Mouse (Mus musculus) lung, postnatal 36 days (tissue): ENCODE results near the gene Gm5089.
"Not testable (repeated sequence)": the region's sequence is repeated elsewhere in the genome, so short reads cannot be mapped to it uniquely, and the experiment has no call there.

ENCODE experiments used
- DNase-seq: peaks from one replicate; pipeline ENCODE4 v3.0.0; 2022; ENCODE audit warnings: mixed read lengths

Gm5089 gene

DNA sequence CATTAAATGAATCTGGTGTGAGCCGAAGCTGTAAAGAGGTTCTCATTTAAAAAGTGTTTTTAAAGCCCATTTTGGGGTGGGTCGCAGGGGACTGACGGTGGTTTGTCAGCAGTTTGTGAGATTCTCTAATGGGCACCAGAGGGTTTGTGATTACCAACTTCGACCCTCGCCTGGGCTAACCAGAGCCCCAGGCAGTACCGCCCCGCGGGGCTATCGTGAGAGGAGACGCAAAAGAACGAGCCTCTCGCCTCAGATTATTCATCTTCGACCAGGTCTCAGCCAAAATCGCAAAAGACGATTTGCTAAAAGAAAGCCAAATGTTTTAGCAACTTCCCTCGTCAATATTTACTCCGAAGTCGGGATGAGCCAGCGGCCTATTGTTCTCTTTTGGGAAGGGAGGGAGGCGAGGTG, 26.4 kb upstream of the Gm5089 start:
- DNase-seq: no peak

DNA sequence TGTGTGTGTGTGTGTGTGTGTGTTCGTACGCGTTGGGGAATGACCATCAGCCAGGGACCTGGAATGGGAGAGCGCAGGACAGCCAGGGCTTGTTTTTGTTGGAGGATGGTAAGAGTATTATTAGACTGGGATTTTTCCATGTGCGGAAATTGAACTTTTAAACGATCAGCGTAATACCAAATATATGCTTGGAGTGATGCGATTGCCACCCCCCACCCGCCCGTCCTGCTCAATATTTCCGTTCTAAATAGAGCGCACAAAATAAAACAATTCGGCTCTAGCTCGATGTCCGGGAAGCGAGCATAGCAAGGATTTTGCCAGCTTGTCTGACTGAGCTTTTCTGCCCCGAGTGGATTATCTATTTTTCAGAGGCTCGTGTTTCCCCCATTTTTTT, 25.9 kb upstream of the Gm5089 start:
- DNase-seq: no peak

DNA sequence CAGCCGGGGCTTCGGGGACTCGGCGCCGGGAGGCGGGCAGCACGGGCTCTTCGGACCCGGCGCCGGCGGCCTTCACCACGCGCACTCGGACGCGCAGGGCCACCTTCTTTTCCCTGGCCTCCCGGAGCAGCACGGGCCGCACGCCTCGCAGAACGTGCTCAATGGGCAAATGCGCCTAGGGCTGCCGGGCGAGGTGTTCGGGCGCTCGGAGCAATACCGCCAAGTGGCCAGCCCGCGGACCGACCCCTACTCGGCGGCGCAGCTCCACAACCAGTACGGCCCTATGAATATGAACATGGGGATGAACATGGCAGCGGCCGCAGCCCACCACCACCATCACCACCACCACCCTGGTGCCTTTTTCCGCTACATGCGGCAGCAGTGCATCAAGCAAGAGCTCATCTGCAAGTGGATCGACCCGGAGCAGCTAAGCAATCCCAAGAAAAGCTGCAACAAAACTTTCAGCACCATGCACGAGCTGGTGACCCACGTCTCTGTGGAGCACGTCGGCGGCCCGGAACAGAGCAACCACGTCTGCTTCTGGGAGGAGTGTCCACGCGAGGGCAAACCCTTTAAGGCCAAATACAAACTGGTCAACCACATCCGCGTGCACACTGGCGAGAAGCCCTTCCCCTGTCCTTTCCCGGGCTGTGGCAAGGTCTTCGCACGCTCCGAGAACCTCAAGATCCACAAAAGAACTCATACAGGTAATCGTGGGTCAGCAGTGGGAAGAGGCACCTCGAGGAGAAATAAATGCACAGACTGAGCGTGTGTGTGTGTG, 25.3 kb upstream of the Gm5089 start:
- DNase-seq: no peak

DNA sequence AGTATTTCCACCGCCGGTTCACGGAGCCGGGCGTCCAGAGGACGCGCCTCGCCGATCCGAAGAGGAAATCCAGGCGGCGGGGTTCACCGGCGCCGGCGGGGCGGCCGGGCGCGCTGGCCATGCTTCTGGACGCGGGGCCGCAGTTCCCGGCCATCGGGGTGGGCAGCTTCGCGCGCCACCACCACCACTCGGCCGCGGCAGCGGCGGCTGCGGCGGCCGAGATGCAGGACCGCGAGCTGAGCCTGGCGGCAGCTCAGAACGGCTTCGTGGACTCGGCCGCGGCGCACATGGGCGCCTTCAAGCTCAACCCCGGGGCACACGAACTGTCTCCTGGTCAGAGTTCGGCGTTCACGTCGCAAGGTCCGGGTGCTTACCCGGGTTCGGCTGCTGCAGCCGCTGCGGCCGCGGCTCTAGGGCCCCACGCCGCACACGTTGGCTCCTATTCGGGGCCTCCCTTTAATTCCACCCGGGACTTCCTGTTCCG, 24.7 kb upstream of the Gm5089 start:
- DNase-seq: no peak

DNA sequence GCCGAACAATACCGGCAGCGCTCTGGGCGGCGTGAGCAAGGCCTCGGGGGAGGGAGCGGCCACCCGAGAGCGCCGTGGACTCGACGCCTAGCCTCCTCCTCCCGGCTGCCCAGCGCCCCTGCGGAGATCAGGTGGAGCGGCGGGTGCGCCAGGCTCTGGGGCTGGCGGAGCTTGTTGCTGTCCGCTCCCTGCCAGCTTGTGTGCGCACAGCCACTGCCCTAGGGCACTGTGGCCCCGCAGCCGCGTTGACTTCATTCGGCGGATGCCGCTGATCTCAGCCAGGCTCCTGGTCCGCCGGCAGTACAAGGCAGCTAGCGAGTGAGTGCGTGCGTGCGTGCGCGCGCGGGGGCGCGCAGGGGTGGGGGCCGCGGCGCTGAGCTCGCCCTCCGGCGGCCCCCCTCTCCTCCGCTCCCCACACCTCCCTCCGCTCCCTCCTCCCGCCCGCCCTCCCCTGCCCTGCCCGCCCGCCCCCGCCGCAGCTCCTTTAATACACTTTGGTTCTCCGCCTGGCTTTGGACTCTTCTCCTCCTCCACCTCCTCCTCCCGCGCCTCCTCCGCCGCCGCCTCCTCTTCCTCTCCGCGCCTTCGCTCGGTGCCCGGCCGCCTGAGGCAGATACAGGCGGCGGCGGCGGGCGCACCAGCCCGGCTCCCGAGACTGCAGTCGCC, 24.1 kb upstream of the Gm5089 start, which contains the start of gene Zic2:
Gene Zic2, plus strand, starts transcription at position 545 of the 666 bp plus-strand sequence.
- DNase-seq: no peak

DNA sequence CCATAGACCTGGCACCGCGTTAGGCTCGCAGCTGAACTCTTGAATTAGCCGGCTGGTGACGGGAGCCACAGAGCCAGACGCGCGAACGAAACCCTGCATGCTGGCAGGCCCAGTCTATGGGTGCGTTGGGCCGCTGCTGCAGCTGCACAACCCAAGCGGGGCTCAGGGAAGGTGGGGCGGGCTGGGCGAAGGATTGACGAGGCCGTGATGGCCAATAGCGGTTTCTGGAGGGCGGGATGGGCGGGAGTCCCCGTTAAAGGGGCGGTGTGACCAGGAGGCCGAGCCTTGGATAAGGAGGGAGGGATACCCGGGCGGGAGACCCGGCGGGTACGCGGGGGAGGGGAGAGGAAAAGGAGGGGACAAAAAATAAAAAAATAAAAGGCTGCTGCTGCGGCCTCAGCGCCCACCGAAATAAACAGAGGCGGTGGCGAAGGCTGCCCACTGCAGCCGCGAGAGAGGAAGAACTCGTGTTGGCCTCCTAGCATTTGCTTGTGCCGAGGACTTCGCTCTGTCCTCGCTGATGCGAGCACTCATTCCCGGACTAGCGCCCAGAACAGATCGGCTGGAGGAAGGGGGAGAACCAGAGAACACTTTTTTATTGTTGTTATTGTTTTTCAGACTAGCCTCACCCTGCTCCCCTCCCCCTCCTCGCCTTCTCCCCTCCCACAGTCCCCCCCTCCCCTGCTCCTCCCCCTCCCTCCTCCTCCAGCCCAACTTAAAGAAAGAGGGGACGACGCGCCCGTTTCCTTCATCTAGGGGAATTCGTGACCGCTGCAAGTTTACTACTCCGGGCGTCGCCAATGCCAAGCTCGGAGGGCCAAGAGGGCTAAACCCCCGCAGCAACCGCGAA, 23.4 kb upstream of the Gm5089 start:
- no peak for DNase-seq

DNA sequence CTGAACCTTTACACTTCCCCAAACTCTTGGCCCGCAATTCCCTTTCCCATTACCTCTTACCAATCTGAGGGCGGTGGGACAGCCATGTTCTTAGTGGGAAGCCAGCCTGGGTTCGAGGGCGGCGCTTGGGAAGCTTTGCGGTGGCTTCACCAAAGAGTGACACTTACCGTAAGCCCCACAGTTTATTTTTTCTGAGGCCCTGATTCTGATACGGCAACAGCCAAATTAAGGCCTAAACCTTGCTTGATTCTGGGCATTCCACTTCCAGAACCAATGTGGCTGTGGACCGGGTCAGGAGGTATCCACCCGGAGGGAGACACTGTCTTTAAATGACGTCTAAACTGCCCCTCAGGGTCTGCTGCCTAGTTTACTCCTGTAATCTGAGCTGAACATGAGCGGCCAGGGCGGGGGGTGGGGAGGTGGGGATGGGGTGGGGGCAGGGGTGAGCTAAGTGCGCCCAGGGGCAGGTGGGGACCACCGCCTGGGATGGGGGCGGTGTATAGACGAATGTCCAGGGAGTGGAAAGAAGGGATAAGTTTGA, 22.4 kb upstream of the Gm5089 start:
- DNase-seq: no peak

DNA sequence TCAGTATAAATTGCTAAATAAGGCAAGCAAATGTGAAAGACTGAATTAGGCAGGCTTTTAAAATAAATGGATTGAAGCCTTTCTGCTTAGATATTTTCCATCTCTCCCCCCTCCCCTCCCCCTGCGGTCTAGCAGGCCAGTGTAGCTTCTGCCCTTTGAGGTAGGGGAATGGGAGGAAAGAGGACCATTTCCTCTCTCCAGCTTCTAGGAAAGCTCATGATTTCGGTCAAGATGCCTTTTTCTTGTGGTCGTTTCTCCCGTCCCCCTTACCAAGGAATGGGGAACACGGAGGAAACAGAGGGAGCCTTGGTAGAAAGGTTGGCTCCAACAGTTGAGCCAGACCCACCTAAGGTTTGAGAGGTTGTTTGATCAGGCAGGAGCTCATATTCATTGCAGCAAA, 21.7 kb upstream of the Gm5089 start:
- DNase-seq: no peak

DNA sequence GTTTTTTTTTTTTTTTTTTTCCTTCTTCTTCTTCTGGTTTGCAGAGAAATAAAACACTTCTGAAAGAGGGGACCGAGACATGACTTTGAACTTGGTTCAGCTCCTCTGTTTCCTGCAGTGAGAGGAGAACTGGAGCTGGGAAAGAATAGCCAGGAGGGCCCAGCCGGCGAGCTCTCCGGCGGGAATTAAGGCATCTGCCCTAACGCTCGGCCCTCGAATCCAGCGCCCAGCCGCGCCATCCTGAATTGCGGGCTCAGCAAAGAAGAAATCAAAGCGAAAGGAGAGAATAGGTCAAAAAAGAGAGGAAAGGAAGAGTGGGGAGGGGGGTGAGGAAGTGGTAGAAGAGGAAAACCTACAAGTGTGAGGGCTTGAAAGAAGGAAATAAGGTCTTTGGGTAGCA, 21.2 kb upstream of the Gm5089 start:
- DNase-seq: no peak

DNA sequence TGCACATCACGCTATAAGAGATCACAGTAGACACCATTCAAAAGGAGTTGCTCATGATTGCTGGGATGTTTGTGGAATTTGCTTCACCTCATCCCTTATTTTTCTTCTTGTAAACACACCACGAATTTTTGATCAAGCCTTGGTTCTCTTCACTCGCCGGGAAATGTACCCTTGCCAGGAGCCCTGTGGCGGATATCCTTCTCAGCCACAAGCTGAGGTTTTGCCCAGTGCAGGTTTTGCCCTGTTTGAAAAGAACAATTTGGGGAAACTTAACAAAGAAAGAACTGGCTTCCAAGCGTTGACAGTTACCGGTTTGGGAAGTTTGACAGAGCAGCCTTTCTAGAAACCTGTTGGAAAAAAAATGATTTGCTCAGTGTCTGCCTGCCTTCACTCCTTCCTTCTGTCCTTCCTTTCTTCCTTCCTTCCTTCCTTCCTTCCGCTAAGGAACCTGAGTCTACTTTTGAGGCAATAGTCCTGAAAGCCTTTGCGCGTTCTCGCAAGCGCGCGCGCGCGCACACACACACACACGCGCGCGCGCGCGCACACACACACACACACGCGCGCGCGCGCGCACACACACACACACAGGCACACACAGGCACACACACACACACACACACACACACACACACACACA, 20.7 kb upstream of the Gm5089 start:
- no peak for DNase-seq

DNA sequence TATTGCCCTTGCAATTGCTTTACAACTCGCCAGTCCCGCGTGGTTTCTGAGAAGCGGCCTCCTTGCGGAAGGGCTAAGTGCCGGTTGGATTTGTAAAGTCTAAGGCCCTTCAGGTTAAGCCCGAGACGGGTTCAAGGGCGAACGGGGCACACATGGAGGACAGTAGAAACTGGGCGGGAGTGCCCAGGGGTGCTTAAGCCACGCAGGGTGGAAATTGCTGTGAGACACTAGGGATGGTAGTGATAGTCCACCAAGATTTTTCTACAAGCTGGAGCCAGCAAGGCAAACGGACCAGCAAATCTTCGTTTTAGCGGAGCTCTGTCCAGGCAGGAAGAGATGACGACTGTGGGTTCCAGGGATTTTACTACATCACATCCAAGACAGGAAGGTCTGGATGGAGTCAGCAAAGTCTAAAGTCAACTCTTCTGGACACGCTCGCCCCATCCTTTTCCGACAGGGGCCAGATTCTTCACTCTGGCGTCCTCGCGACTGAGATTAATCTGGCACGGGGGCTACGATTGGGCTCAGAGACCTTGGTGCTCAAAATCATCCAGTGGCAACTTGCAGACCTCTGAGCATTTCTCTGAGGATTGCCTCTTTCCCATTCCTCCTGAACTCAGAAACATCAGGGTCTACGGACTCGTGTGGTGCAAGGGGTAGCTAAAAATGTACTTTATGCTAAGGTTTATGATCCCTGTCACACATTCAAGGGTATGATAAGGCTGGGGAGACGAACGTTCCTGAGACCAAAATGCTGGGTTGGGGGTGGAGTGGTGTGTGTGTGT, 18.2 kb upstream of the Gm5089 start:
- DNase-seq: no peak

DNA sequence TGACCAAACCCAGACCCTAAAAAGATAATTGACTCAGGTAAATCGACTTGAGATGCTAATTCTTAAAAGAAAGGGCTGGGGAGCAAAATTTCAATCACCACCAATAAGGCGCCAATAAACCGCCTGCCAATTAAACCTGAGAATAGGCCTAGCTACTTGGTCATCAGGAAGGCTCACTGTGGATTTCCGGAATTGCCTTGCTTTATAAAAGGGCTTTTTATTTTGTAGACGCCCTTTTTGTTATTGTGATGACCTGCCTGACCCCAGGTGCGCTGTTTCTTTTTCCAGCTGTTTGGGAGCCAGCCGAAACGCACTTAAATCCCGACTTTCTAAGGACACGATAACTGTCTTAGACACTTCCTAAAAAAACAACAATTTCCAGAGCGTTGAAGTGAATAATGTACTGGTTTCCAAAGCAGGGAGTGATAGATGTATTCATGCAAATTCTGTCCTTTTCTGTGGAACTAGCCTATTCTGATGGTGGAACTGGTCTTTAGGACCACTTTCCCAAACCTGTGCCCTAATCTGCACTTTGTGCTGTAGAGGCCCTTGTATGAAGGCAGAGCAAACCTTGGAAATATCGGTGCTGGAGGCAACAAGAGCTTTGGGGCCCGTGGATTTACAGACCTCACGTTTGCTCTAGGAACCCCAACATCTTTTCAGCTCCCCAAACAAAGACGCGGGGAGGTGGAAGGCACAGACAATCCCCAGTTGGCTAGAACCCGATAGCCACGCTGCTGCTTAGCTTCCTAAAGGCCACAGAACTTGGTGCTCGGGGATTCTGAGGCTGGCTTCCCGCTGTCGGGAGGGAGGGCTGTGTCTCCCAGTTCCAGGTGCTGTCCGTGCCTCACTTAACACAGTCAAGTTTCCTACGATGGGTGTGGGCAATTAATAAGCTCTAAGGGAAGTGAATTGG, 17.3 kb upstream of the Gm5089 start:
- DNase-seq: no peak

DNA sequence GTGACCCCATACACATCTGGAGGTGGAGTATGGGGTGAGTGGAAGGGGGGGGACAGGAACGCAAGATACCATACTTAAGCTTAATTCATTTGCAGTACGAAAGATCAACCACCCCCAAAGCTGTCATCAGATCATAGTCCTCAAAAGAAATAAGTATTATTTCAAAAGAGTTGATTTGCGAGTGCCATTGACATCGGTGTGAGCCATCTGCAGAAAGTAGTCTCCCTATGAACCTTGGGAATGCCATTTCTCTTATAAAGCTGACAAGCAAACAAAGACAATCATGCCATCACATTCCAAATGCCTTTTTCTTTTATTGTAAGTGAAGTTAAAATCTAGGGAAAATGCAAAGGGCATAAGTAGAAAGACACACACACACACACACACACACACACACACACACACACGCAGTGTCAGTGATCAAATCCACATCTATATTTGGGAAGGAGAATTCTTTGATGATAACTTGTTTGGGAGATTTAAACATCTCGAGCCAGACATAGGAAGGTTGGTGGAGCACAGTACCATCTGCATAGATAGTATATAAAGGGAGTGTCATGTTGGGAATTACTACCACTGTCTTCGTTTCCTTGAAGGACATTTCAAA, 15.9 kb upstream of the Gm5089 start:
- DNase-seq: no peak

DNA sequence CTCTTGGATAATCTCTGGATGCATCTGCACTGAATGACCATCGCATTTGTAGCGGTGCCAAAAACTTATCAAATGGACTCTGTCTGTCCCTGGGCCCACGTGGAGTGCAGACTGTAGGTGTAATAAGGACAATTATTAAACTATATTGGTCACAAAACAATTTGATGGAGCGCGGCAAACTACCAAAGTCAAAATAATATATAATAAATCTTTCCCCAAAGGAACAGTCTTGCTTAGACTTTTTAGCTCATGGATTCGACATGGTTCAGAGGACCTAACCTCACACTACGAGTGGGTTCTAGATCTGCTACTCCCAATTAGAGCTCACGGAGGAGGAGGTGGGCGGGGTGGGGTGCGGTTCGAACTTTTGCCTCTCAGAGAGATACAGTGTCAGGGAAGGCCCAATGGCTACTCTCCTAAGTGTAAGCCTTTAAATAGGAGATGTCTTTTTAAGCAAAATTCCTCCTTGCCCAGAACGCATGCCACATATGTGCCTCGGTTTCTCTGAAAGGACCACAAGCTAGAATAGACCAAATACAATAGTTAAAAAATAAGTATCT, 15.1 kb upstream of the Gm5089 start:
- DNase-seq: no peak

DNA sequence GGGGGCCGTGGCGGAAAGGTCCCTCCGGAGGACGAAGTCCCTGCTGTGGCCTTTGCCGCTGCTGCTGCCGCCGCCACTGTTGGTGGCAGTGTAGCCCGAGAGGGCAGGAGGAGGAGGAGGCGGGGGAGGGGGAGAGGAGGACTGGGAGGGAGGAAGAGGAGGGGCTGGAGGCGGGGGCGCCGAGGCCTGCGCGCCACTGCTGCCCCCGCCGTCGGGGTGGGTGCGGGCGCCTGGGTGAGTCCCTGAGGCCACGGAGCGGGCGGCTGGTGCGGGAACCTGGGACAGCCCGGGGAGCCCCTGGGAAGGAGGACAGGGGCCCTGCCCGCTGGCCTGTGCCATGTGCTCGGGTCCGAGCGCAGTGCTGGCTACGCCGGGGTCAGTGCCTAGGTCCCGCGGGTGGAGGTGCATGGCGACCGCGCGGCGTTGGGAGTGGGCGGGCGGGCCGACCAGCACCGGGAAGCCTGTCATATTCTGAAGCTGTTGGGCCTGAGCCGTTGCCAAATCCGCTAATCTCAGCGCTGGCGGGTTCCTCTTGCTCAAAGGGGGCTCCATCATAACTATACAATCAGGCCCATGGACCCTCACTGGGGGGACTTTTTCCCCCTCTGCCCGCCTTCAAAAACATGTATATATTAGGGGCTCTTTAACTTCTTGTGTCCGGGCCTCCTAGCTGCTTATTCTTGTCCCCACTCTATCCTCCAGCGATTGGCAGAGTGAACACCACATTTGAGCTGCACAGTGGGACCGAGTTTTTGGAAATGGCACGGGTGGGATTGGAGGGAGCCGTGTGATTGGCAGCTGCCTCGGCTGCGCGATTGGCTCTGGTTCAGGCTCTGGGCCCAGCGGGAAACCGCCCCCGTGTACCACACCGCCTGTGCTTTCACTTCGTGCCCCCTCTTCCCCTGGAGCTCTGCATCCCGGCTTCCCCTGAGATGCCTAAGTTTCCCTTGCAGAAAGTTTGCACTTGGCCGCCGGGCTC, 14.1 kb upstream of the Gm5089 start, which contains the start of gene Zic5:
Gene Zic5, minus strand, starts transcription at position 915 of the 979 bp plus-strand sequence.
- DNase-seq: no peak

DNA sequence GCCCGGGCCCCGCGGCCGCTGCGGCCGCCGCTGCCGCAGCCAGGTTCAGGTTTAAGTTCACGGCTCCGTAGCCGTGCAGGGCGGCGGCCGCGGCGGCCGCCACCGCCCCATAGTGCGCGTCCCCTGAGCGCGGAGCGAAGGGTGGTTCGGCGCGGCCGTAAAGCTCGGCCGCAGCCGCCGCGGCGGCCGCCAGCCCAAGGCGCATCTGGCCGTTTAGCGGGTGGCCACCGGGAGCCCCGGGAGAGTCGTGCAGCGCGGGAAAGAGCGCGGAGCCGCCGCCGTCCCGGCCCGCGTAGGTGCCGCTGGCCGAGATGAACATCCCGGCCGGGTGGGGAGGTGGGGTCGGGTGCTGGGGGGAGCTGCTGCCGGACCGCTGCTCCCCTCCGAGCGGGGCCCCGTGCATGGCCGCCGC, 13.4 kb upstream of the Gm5089 start:
- no peak for DNase-seq

DNA sequence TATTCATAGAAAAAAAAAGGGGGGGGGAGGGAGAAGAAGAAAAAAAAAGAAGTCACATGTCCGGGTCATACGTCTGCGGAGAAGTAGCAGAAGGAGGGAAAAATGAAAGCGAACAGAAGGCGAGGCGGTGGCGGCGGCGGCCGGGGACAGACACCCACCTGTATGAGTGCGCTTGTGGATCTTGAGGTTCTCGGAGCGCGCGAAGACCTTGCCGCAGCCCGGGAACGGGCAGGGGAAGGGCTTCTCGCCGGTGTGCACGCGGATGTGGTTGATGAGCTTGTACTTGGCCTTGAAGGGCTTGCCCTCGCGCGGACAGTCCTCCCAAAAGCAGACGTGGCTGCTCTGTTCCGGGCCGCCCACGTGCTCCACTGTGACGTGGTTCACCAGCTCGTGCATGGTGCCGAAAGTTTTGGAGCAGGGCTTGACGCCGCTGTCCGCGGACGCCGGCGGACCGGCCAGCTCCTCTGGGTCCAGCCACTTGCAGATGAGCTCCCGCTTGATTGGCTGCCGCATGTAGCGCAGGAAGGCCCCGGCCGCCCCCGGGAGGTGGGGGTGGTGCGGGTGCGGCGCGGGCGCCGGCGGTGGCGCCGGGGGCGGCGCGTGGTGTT, 12.9 kb upstream of the Gm5089 start:
- DNase-seq: not testable (repeated sequence)

DNA sequence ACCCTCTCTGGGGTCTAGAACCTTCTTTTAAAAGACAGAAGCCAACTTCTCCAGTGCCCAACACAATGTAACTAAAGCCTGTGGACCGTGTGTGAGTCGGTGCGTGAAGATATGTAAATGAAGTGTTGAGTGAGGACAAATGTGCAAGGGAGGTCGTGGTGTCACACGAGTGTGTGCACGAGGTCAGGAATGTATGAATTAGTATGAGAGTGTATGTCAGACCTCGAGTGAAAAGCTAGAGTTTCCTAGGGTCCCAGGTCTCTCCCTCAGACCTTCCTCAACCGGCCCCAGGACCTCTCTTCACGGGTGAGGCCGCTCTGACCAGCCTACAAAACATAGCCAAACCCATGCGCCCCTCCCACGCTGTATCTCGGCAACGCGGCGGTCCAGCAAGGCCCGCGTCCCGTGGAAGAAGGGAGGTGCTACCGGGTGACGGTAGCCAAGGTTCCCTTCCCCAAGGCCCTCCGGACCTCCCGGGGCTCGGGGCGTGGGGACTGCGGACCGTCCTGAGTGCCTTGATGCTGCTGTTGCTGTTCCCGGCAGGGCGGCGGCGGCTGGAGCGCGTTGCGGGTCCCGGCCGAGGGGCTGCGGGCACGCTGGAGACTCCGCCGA, 12.3 kb upstream of the Gm5089 start:
- DNase-seq: no peak
